Mouse (Mus musculus) kidney, adult 2 months (tissue): ENCODE data around the gene Actn1. TPM values are rescaled to one million over a fixed set of nuclear protein-coding genes. Genes with fewer than 3 reads are reported as not detected.

ENCODE experiments used
- DNase-seq: peaks from one replicate; pipeline ENCODE4 v3.0.0; 2021
- H3K27ac ChIP-seq: fragments of 200-500 bp; 2 replicates; pipeline ENCODE4 v1.5.1; 2012; ENCODE audit warnings: low read depth, low read length, control low read depth, inconsistent platforms; ENCODE audit not compliant: insufficient read depth
- H3K27me3 ChIP-seq: fragments of 200-500 bp; replicated peaks from 2 replicates; pipeline ENCODE4 v1.6.1; 2012; ENCODE audit warnings: mild to moderate bottlenecking, moderate library complexity, low read length, inconsistent platforms; ENCODE audit not compliant: control insufficient read depth, insufficient read depth
- H3K36me3 ChIP-seq: fragments of 200-500 bp; 2 replicates; pipeline ENCODE4 v1.6.1; 2012; ENCODE audit warnings: mild to moderate bottlenecking, moderate library complexity, low read length, inconsistent platforms; ENCODE audit not compliant: control insufficient read depth, insufficient read depth
- H3K4me1 ChIP-seq: fragments of 200-500 bp; 2 replicates; pipeline ENCODE4 v1.6.1; 2011; ENCODE audit warnings: low read length; ENCODE audit not compliant: control insufficient read depth, insufficient read depth
- H3K4me3 ChIP-seq: fragments of 200-500 bp; 2 replicates; pipeline ENCODE4 v1.5.1; 2011; ENCODE audit warnings: mild to moderate bottlenecking, low read depth, low read length, control low read depth; ENCODE audit not compliant: insufficient read depth
- CTCF ChIP-seq: fragments of 200-500 bp; conservative IDR thresholded peaks from 2 replicates; pipeline ENCODE4 v1.5.1; 2011; ENCODE audit warnings: low read depth, mild to moderate bottlenecking, control low read depth, low read length, moderate library complexity, mixed read lengths; ENCODE audit not compliant: insufficient read depth, insufficient read length
- POLR2A ChIP-seq: fragments of 200-500 bp; IDR thresholded peaks from one replicate; pipeline ENCODE4 v1.6.1; 2011; ENCODE audit warnings: low read depth, low read length, control low read depth
- WGBS: fragments of 180-500 bp; shearing (Covaris S2); methylation state at CpG from one replicate; pipeline ENCODE4 v1.1.7; 2018; 5-methylcytosine and 5-hydroxymethylcytosine counted together
- polyA plus RNA-seq: library from polyadenylated mRNA; depleted of rRNA; stranded (reverse); fragments of >200 nt; gene quantifications from 2 replicates; pipeline ENCODE4 v1.2.3, GENCODE M21; 2012

Actn1 gene
- polyA plus RNA-seq, 1 experiment = 31.3 TPM

GRCm38 (mm10) chr12:80203284-80203683 is 56.9 kb downstream of the Actn1 start:
- no peak overlapping the region for H3K4me3 ChIP-seq
- TF ChIP-seq CTCF (no peak), POLR2A (no peak)
- no peaks in the 10 kb centered on the region; the same call in 1 of the 2 replicates for H3K4me1 ChIP-seq
- peak; percentile 30 for DNase-seq
- H3K27ac ChIP-seq = no peak overlapping the region
- no peaks in the 10 kb centered on the region for H3K27me3 ChIP-seq
- 60% methylated on average over 4 of the region's 4 CpGs for WGBS
- H3K36me3 ChIP-seq = no peaks in the 10 kb centered on the region

- Histone ChIP-seq H3K4me1 (no peaks in the 10 kb centered on the region; the same call in 1 of the 2 replicates), H3K4me3 (no peak overlapping the region), H3K27me3 (no peaks in the 10 kb centered on the region), H3K36me3 (no peaks in the 10 kb centered on the region), H3K27ac (no peak overlapping the region)
- WGBS = 64% methylated on average over 2 of the region's 2 CpGs
- TF ChIP-seq POLR2A (no peak), CTCF (peak; percentile 31; the same call in 1 of the 2 replicates)
- no peak for DNase-seq
Measured at GRCm38 (mm10) chr12:80199738-80200137, 60.4 kb downstream of the Actn1 start.

- 28% methylated on average over 3 of the region's 3 CpGs for WGBS
- Histone ChIP-seq H3K4me3 (no peak overlapping the region), H3K27me3 (no peaks in the 10 kb centered on the region), H3K27ac (no peak overlapping the region), H3K36me3 (no peaks in the 10 kb centered on the region), H3K4me1 (no peaks in the 10 kb centered on the region; the same call in 1 of the 2 replicates)
- TF ChIP-seq POLR2A (no peak), CTCF (peak; percentile 91)
- DNase-seq = peak; percentile 81
Measured at GRCm38 (mm10) chr12:80198487-80198886, 61.7 kb downstream of the Actn1 start.

GRCm38 (mm10) chr12:80197343-80197742 is 62.8 kb downstream of the Actn1 start:
- TF ChIP-seq CTCF (peak; percentile 86), POLR2A (no peak)
- WGBS = 73% methylated on average over 10 of the region's 10 CpGs
- DNase-seq = peak; percentile 59

GRCm38 (mm10) chr12:80191806-80192205 is 68.4 kb downstream of the Actn1 start:
- Histone ChIP-seq H3K27ac (no peak overlapping the region), H3K36me3 (no peaks in the 10 kb centered on the region), H3K4me1 (no peaks in the 10 kb centered on the region), H3K4me3 (no peak overlapping the region), H3K27me3 (no peaks in the 10 kb centered on the region)
- TF ChIP-seq POLR2A (no peak), CTCF (no peak)
- WGBS = 86% methylated on average over 5 of the region's 5 CpGs
- DNase-seq = no peak

More at GRCm38 (mm10) chr12:80197343-80197742, 62.8 kb downstream of the Actn1 start:
- Histone ChIP-seq H3K27me3 (no peaks in the 10 kb centered on the region), H3K4me3 (no peak overlapping the region), H3K4me1 (no peaks in the 10 kb centered on the region), H3K36me3 (no peaks in the 10 kb centered on the region), H3K27ac (no peak overlapping the region)

GRCm38 (mm10) chr12:80191371-80191770 is 68.8 kb downstream of the Actn1 start:
- DNase-seq = no peak
- no peaks in the 10 kb centered on the region for H3K4me1 ChIP-seq
- H3K27ac ChIP-seq = no peak overlapping the region
- no peaks in the 10 kb centered on the region for H3K36me3 ChIP-seq
- no peaks in the 10 kb centered on the region for H3K27me3 ChIP-seq
- WGBS = 87% methylated on average over 6 of the region's 6 CpGs
- H3K4me3 ChIP-seq = no peak overlapping the region
- no peak for TF ChIP-seq CTCF
- TF ChIP-seq POLR2A = no peak

GRCm38 (mm10) chr12:80190915-80191314 is 69.3 kb downstream of the Actn1 start:
- no peaks in the 10 kb centered on the region for H3K27me3 ChIP-seq
- H3K4me3 ChIP-seq = no peak overlapping the region
- no peaks in the 10 kb centered on the region for H3K4me1 ChIP-seq
- H3K36me3 ChIP-seq = no peaks in the 10 kb centered on the region
- 91% methylated on average over 10 of the region's 10 CpGs for WGBS
- no peak for DNase-seq
- TF ChIP-seq POLR2A = no peak
- TF ChIP-seq CTCF = no peak
- H3K27ac ChIP-seq = no peak overlapping the region
